Mouse (Mus musculus) CH12.LX (cell line): ENCODE data around the gene Gm20708.

Experiments
- CTCF ChIP-seq, 2 experiments: IDR thresholded peaks in 1 of 2; conservative IDR thresholded peaks in 1 of 2; 2 replicates each; pipeline ENCODE4 v1.5.1; 2011 to 2012; ENCODE audit warnings: low read depth in 2 of 2, low read length in 2 of 2, improper control_type of control experiment in 1 of 2, inconsistent platforms in 1 of 2, mild to moderate bottlenecking in 1 of 2, moderate library complexity in 1 of 2
- ETS1 ChIP-seq: conservative IDR thresholded peaks from 2 replicates; pipeline ENCODE4 v1.6.1; 2012; ENCODE audit warnings: low read depth, mild to moderate bottlenecking, inconsistent platforms, low read length, improper control_type of control experiment, moderate library complexity
- MAX ChIP-seq: IDR thresholded peaks from 2 replicates; pipeline ENCODE4 v1.6.1; 2011; ENCODE audit warnings: low read length, improper control_type of control experiment
- MXI1 ChIP-seq: IDR thresholded peaks from 2 replicates; pipeline ENCODE4 v1.6.1; 2011; ENCODE audit warnings: mild to moderate bottlenecking, low read depth, low read length, improper control_type of control experiment
- POLR2A ChIP-seq: IDR thresholded peaks from 2 replicates; pipeline ENCODE4 v1.6.1; 2011; ENCODE audit warnings: low read depth, mild to moderate bottlenecking, improper control_type of control experiment, low read length
- TCF12 ChIP-seq: IDR thresholded peaks from 2 replicates; pipeline ENCODE4 v1.6.1; 2014; ENCODE audit warnings: low read depth, mild to moderate bottlenecking, inconsistent platforms, low read length, improper control_type of control experiment
- UBTF ChIP-seq: IDR thresholded peaks from 2 replicates; pipeline ENCODE4 v1.6.1; 2012; ENCODE audit warnings: low read depth, mild to moderate bottlenecking, inconsistent platforms, low read length, improper control_type of control experiment, moderate library complexity
- USF1 ChIP-seq: IDR thresholded peaks from 2 replicates; pipeline ENCODE4 v1.6.1; 2014; ENCODE audit warnings: low read depth, mild to moderate bottlenecking, inconsistent platforms, low read length, improper control_type of control experiment
- ZNF384 ChIP-seq: IDR thresholded peaks from 2 replicates; pipeline ENCODE4 v1.6.1; 2012; ENCODE audit warnings: low read depth, low read length, improper control_type of control experiment, inconsistent platforms

- TF ChIP-seq MAX, result no peak
- TF ChIP-seq USF1, result no peak
- no peak for TF ChIP-seq MXI1
- TF ChIP-seq CTCF (conservative IDR thresholded peaks at IDR 0.05 in 1 of 2, IDR thresholded peaks at IDR 0.05 in 1 of 2; ENCODE audit: low read depth in 2 of 2, low read length in 2 of 2), result no peak
- no peak for TF ChIP-seq POLR2A
- no peak for TF ChIP-seq ZNF384
- TF ChIP-seq UBTF, result no peak
- TF ChIP-seq TCF12, result no peak
- no peak for TF ChIP-seq ETS1
Observed at GRCm38 (mm10) chr11:117888853-117889822, 79.7 kb downstream of the Gm20708 start.
